Mouse (Mus musculus): ENCODE data around the gene Stpg4.

Stpg4 gene

GRCm38 (mm10) chr17:87427511-87427910 is at the start of gene Stpg4:
Gene Stpg4 (minus strand): TSS chr17:87427741.
- no peak for DNase-seq

- DNase-seq = no peak
Observed at GRCm38 (mm10) chr17:87475356-87475755, 47.8 kb upstream of the Stpg4 start.

- no peak for DNase-seq
Observed at GRCm38 (mm10) chr17:87474501-87474795, 46.9 kb upstream of the Stpg4 start.

- DNase-seq = no peak
Observed at GRCm38 (mm10) chr17:87473736-87474500, 46.4 kb upstream of the Stpg4 start.

- no peak for DNase-seq
Observed at GRCm38 (mm10) chr17:87473441-87473735, 45.8 kb upstream of the Stpg4 start.

GRCm38 (mm10) chr17:87472879-87473278 is 45.3 kb upstream of the Stpg4 start:
- DNase-seq = no peak

GRCm38 (mm10) chr17:87471661-87472060 is 44.1 kb upstream of the Stpg4 start:
- no peak for DNase-seq

GRCm38 (mm10) chr17:87470797-87471196 is 43.3 kb upstream of the Stpg4 start:
- no peak for DNase-seq

- DNase-seq = no peak
Observed at GRCm38 (mm10) chr17:87470282-87470681, 42.7 kb upstream of the Stpg4 start.

- DNase-seq = no peak
Observed at GRCm38 (mm10) chr17:87469428-87469827, 41.9 kb upstream of the Stpg4 start.

- DNase-seq = no peak
Observed at GRCm38 (mm10) chr17:87468616-87469015, 41.1 kb upstream of the Stpg4 start.

- DNase-seq = no peak
Observed at GRCm38 (mm10) chr17:87461499-87461896, 34.0 kb upstream of the Stpg4 start.

- no peak for DNase-seq
Observed at GRCm38 (mm10) chr17:87460669-87461498, 33.3 kb upstream of the Stpg4 start.

GRCm38 (mm10) chr17:87459750-87460668 is 32.5 kb upstream of the Stpg4 start:
- no peak for DNase-seq

GRCm38 (mm10) chr17:87458911-87459749 is 31.6 kb upstream of the Stpg4 start:
- no peak for DNase-seq

- no peak for DNase-seq
Observed at GRCm38 (mm10) chr17:87457961-87458360, 30.4 kb upstream of the Stpg4 start.

GRCm38 (mm10) chr17:87454121-87454520 is 26.6 kb upstream of the Stpg4 start:
- DNase-seq = no peak

GRCm38 (mm10) chr17:87453336-87453735 is 25.8 kb upstream of the Stpg4 start:
- no peak for DNase-seq

- no peak for DNase-seq
Observed at GRCm38 (mm10) chr17:87448881-87449280, 21.3 kb upstream of the Stpg4 start.

GRCm38 (mm10) chr17:87448339-87448738 is 20.8 kb upstream of the Stpg4 start:
- DNase-seq = no peak

GRCm38 (mm10) chr17:87447612-87448200 is 20.2 kb upstream of the Stpg4 start:
- peak; percentile 12 for DNase-seq

Data from thymus, postnatal 14 days (tissue).